Mouse (Mus musculus): ENCODE measurements around the gene Hist1h1a. TPM values are rescaled to one million over a fixed set of nuclear protein-coding genes. Genes with fewer than 3 reads are reported as not detected.

Hist1h1a gene
- total and polyA plus RNA-seq, 3 experiments: 4.1 to 2,211 TPM; not detected in 1

DNA sequence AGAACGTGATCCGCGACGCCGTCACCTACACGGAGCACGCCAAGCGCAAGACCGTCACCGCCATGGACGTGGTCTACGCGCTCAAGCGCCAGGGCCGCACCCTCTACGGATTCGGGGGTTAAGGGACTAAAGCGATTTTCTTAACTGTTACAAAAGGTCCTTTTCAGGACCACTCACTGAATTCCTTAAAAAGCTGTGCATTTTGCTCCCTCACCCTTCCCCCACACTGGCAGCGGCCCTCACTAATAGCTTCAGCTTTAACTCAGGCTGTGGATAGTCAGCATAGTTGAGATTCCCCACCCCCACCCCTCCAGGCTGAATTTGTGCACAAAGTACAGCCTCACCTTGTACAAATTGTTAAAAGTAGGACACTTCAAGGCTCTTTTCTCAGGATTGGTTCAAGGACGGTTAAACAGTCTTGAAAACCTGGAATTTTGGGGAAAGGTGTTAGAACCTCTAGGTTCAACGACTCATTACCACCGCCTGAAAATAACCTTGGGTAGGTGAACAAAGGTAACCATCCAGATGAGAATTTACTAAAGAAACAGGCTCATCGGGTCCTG lies 6.2 kb upstream of the Hist1h1a start:
- H3K79me2 ChIP-seq (ENCODE audit: control insufficient read depth, insufficient read depth, low read length, poor library complexity): no peaks in the 10 kb centered on the region; the same call in 1 of the 2 replicates
- peaks cover 0 to 49% of the 10 kb centered on the region in 2 experiments; a peak in 2 of 4 replicates for H3K36me3 ChIP-seq (ENCODE audit: control insufficient read depth in 1 of 2, insufficient read depth in 2 of 2, low read length in 2 of 2)
- no peaks in the 10 kb centered on the region for H3K27me3 ChIP-seq (ENCODE audit: control insufficient read depth in 1 of 2, insufficient read depth in 2 of 2, low read length in 2 of 2)
- H3K9ac ChIP-seq (ENCODE audit: control insufficient read depth, low read depth, low read length, poor library complexity, severe bottlenecking): peak overlapping the region; percentile 67
- H3K4me1 ChIP-seq (ENCODE audit: control insufficient read depth in 1 of 2, insufficient read depth in 2 of 2, low read length in 2 of 2): peaks cover 0 to 11% of the 10 kb centered on the region in 2 experiments; a peak in 2 of 4 replicates
- peak overlapping the region; percentile 81 for H3K27ac ChIP-seq (ENCODE audit: control insufficient read depth, low read depth, low read length)
- peak overlapping the region in 1 of 2 experiments; percentile 30; a peak in 1 of 4 replicates for H3K4me3 ChIP-seq (ENCODE audit: control insufficient read depth in 1 of 2, insufficient read depth in 1 of 2, low read depth in 2 of 2, low read length in 2 of 2)
- DNase-seq (ENCODE audit: low read depth, low spot score): peak; percentile 92
- peak; percentile 97 to 100 for TF ChIP-seq POLR2A (IDR thresholded peaks at IDR 0.05; ENCODE audit: control insufficient read depth in 1 of 2, insufficient read depth in 1 of 2, low read depth in 1 of 2, low read length in 2 of 2, poor library complexity in 1 of 2)
- TF ChIP-seq TBP (IDR thresholded peaks at IDR 0.05; ENCODE audit: low read depth, low read length): peak; percentile 39; the same call in 1 of the 2 replicates
- peak; percentile 92; the same call in 1 of the 2 replicates for TF ChIP-seq UBTF (IDR thresholded peaks at IDR 0.05; ENCODE audit: borderline replicate concordance, insufficient read depth, low read depth, low read length)
- no peak for TF ChIP-seq MEF2A (IDR thresholded peaks at IDR 0.05; ENCODE audit: extremely low read depth, insufficient replicate concordance, low read depth, low read length, poor library complexity, severe bottlenecking)
- TF ChIP-seq POLR2AphosphoS5 (IDR thresholded peaks at IDR 0.05; ENCODE audit: borderline replicate concordance, low read depth, low read length): peak; percentile 98; the same call in 1 of the 2 replicates
- no peaks in the 10 kb centered on the region for H3K9me3 ChIP-seq (replicated peaks; ENCODE audit: insufficient read depth, low read length)

DNA sequence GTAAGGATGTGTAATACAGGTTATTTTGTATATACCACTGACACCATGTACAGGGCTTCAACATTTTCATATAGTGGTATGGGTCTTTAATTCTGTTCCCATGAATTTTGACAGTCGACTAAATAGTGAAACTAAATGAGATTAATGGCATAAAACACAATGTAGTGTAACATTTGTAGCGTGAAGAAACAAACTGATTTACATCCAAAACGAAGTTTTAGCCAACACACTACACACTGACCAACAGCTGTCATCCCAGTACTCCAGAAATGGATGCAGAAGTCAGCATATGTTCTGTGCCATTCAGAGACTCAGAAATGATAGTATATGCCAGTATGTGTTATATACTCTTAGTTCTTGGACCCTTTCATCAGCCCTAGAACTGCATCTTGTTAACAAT lies 5.5 kb upstream of the Hist1h1a start:
- Histone ChIP-seq H3K9ac (ENCODE audit: control insufficient read depth, low read depth, low read length, poor library complexity, severe bottlenecking) (peak overlapping the region; percentile 67), H3K27me3 (ENCODE audit: control insufficient read depth in 1 of 2, insufficient read depth in 2 of 2, low read length in 2 of 2) (no peaks in the 10 kb centered on the region), H3K27ac (ENCODE audit: control insufficient read depth, low read depth, low read length) (peak overlapping the region; percentile 70), H3K9me3 (replicated peaks; ENCODE audit: insufficient read depth, low read length) (no peaks in the 10 kb centered on the region), H3K4me1 (ENCODE audit: control insufficient read depth in 1 of 2, insufficient read depth in 2 of 2, low read length in 2 of 2) (peaks cover 0 to 11% of the 10 kb centered on the region in 2 experiments; a peak in 2 of 4 replicates), H3K36me3 (ENCODE audit: control insufficient read depth in 1 of 2, insufficient read depth in 2 of 2, low read length in 2 of 2) (peaks cover 0 to 50% of the 10 kb centered on the region in 2 experiments; a peak in 2 of 4 replicates), H3K79me2 (ENCODE audit: control insufficient read depth, insufficient read depth, low read length, poor library complexity) (no peaks in the 10 kb centered on the region), H3K4me3 (ENCODE audit: control insufficient read depth in 1 of 2, insufficient read depth in 1 of 2, low read depth in 2 of 2, low read length in 2 of 2) (no peak overlapping the region)
- DNase-seq (ENCODE audit: low read depth, low spot score): no peak
- TF ChIP-seq POLR2A (IDR thresholded peaks at IDR 0.05; ENCODE audit: control insufficient read depth in 1 of 2, insufficient read depth in 1 of 2, low read depth in 1 of 2, low read length in 2 of 2, poor library complexity in 1 of 2) (no peak), TBP (IDR thresholded peaks at IDR 0.05; ENCODE audit: low read depth, low read length) (no peak), ZKSCAN1 (IDR thresholded peaks at IDR 0.05; ENCODE audit: low read depth, low read length) (no peak), MYB (IDR thresholded peaks at IDR 0.05; ENCODE audit: low read depth, low read length) (no peak), NELFE (IDR thresholded peaks at IDR 0.05; ENCODE audit: low read depth, low read length) (no peak), TCF12 (IDR thresholded peaks at IDR 0.05; ENCODE audit: low read depth, low read length) (no peak), MAFK (IDR thresholded peaks at IDR 0.05; ENCODE audit: borderline replicate concordance, low read depth, low read length) (no peak), MEF2A (IDR thresholded peaks at IDR 0.05; ENCODE audit: extremely low read depth, insufficient replicate concordance, low read depth, low read length, poor library complexity, severe bottlenecking) (no peak), USF1 (IDR thresholded peaks at IDR 0.05; ENCODE audit: low read depth, low read length) (no peak), NRF1 (IDR thresholded peaks at IDR 0.05; ENCODE audit: insufficient read depth, low read depth, low read length, poor library complexity, severe bottlenecking) (no peak), RCOR1 (IDR thresholded peaks at IDR 0.05; ENCODE audit: low read depth, low read length) (no peak), CHD2 (IDR thresholded peaks at IDR 0.05; ENCODE audit: low read length) (no peak), MAX (IDR thresholded peaks at IDR 0.05; ENCODE audit: low read length) (no peak), ELF1 (IDR thresholded peaks at IDR 0.05; ENCODE audit: low read depth, low read length) (no peak), CTCF (IDR thresholded peaks at IDR 0.05 in 2 of 3, conservative IDR thresholded peaks at IDR 0.05 in 1 of 3; ENCODE audit: control insufficient read depth in 1 of 3, insufficient read depth in 1 of 3, low read depth in 2 of 3, low read length in 3 of 3, poor library complexity in 1 of 3, severe bottlenecking in 1 of 3) (no peak), SIN3A (IDR thresholded peaks at IDR 0.05; ENCODE audit: low read length) (no peak), ZMIZ1 (IDR thresholded peaks at IDR 0.05; ENCODE audit: low read depth, low read length) (no peak), CHD1 (IDR thresholded peaks at IDR 0.05; ENCODE audit: low read depth, low read length) (no peak), RAD21 (IDR thresholded peaks at IDR 0.05; ENCODE audit: low read depth, low read length) (no peak), HCFC1 (IDR thresholded peaks at IDR 0.05; ENCODE audit: low read depth, low read length) (no peak)

All from MEL (cell line).